Mouse (Mus musculus): Measurements from ENCODE around the gene Cbx3.

Gene Cbx3

GRCm38 (mm10) chr6:51470311-51471178 is at the start of gene Cbx3:
TSS of gene Cbx3 (plus strand) at chr6:51470360.
- no peak for DNase-seq (ENCODE audit: low read depth, low spot score)

GRCm38 (mm10) chr6:51423466-51424122 is 46.6 kb upstream of the Cbx3 start:
- no peak for DNase-seq (ENCODE audit: low read depth, low spot score)

- no peak for DNase-seq (ENCODE audit: low read depth, low spot score)
Measured at GRCm38 (mm10) chr6:51424537-51424936, 45.6 kb upstream of the Cbx3 start.

DNA sequence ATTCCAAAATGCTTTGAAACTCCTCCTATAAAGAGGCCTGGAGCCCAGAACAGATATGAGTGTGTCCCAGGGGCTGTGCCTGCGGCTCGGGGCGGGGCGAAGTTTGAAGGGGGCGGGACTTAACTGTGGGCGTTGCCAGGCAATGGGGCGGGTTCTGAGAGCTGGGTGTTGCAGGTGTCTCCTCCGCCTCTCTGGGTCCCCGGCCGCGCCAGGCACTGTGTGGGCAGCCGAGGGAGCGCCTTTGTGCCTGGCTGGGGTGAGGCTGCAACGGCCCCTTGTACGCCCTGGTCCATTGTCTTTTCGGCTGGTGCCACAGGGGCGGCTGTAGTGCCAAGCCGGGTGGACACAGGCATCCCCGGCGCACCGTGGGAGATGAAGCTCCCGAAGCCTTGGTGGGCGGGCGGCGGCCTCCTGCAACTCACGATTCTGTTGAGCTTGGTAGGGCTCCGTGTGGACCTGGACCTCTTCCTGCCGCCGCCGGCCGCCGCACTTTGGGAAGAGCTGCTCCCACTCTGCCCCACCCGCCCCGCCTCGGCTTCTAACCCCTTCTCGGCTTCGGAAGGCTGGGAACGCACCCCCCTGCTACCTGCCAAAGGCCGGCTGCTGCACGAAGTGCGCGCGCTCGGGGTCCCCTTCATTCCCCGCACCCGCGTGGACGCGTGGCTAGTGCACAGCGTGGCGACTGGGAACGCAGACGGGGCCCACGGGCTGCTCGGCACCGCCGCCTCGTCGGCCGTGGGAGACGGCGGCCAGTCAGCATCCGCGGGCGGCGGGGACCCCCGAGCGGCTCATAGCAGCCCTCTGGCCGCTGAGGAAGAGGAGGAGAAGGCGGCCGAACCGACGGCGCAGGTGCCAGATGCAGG is 37.4 kb upstream of the Cbx3 start, which contains the start of gene Nfe2l3:
Gene Nfe2l3, plus strand, starts transcription at position 136 of the 863 bp plus-strand sequence.
- no peak for DNase-seq (ENCODE audit: low read depth, low spot score)

- no peak for DNase-seq (ENCODE audit: low read depth, low spot score)
Measured at GRCm38 (mm10) chr6:51434270-51434669, 35.9 kb upstream of the Cbx3 start.

- no peak for DNase-seq (ENCODE audit: low read depth, low spot score)
Measured at GRCm38 (mm10) chr6:51437665-51438064, 32.5 kb upstream of the Cbx3 start.

- no peak for DNase-seq (ENCODE audit: low read depth, low spot score)
Measured at GRCm38 (mm10) chr6:51438826-51439330, 31.3 kb upstream of the Cbx3 start.

DNA sequence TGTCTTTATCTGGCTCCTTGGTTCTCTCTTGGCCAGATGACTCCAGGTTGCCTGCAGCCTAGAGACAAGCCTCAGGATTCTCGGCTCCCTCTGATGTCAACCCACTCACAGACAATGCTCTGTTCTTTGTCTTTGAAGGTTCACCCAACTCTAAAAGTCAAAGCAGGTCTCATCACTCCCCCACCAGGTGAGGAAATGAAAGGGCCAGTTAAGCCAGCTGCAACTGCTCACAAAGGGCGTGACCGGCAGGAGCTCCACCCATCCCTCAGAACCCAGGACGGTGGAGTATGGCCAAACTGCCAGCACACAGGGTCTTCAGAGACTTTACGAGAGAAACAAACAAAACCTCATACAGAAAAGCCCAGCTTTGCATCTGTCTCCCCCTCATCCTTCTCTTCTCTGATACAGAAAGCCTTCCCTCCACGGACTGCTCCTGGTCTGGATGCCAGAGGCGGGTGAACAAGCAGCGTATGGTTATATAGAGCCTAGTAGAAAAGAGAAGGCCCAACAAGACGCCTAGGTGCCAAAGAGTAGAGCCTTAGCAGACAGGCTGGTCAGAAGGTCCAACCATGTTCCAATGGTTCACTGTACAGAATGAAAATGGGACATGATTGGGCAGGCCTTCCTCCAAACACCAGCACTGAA is 27.8 kb upstream of the Cbx3 start:
- no peak for DNase-seq (ENCODE audit: low read depth, low spot score)

GRCm38 (mm10) chr6:51452927-51453503 is 17.1 kb upstream of the Cbx3 start:
- DNase-seq (ENCODE audit: low read depth, low spot score): no peak

- DNase-seq (ENCODE audit: low read depth, low spot score): no peak
Measured at GRCm38 (mm10) chr6:51454949-51455348, 15.2 kb upstream of the Cbx3 start.

GRCm38 (mm10) chr6:51456198-51456597 is 14.0 kb upstream of the Cbx3 start:
- no peak for DNase-seq (ENCODE audit: low read depth, low spot score)

DNA sequence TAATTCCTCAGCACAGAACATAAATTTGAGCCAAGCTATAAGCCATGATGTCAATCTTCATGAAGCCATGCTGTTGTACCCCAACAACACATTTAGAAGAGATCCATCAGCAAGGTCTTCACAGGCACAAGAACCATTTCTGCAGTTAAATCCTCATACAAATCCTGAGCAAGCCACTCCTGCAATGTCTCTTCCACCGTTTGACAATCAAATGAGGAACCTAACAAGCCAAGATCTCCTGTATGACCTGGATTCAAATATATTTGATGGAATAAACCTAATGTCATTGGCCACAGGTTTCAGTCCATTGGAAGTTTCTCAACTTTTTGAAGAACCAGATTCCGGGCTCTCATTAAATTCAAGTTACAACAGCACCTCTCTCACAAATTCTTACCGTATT is 12.9 kb upstream of the Cbx3 start:
- no peak for DNase-seq (ENCODE audit: low read depth, low spot score)

DNA sequence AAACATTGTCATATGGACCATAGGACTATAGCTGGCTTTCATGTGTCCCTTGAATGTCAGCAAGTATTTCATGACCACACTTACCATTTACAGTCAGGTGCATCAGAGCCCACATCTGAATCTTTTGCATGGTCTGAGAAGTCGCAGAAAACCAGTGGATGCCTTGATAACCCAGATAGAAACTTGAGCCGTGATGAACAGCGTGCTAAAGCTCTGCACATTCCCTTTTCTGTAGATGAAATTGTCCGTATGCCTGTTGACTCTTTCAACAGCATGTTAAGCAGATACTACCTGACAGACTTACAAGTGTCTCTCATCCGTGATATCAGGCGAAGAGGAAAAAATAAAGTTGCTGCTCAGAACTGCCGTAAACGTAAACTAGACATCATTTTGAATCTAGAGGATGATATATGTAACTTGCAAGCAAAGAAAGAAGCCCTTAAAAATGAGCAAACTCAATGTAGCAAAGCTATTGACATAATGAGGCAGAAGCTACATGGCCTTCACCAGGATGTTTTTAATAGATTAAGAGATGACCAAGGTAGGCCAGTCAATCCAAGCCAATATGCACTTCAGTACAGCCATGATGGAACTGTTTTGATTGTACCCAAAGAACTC is 12.3 kb upstream of the Cbx3 start:
- no peak for DNase-seq (ENCODE audit: low read depth, low spot score)

DNA sequence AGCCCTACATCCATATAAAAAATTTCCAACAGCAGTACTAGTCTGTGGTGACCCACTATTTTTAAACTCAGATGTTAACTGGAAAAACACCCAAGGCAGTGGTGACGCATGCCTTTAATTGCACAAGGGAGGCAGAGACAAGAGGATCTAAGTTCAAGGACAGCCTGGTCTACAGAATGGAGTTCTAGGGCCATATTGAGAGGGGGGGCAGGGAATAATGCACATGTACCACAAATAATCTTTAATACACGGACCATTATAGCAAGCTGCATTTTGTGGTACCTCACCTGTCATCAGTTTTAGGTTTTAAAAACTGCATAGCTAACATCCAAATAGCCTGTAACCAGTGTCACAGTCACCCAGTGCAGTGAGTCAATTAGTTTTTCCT is 11.2 kb upstream of the Cbx3 start:
- DNase-seq (ENCODE audit: low read depth, low spot score): no peak

DNA sequence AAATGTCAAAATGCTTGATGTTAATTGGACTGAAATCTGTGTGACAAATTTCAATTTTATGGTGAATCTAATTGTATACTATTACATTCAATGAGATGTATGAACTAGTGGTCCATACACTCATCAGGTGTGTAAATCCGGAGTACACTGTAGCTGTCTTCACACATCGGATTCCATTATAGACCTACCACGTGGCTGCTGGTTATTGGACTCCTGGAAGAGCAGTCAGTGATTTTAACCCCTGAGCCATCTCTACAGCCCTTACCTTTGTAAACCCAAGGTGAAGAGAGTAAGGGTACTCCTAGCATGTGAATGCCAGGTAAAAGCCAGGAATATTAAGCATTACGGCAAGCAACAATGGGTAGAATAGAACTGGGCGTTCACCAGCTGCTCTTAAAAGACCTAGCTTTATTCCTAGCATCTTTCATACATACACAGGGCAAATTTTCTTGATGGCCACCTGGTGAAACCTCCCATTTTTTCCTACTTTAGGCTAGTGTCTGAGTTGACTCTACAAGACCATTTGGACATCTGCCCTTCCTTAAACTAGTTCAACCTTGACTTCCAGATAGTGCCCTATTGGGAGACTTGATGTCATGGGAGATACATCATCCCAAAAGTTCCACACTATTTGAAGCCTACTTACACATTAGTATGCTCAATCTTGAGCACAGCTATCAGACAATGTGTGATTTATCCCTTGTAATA is 10.7 kb upstream of the Cbx3 start:
- no peak for DNase-seq (ENCODE audit: low read depth, low spot score)

DNA sequence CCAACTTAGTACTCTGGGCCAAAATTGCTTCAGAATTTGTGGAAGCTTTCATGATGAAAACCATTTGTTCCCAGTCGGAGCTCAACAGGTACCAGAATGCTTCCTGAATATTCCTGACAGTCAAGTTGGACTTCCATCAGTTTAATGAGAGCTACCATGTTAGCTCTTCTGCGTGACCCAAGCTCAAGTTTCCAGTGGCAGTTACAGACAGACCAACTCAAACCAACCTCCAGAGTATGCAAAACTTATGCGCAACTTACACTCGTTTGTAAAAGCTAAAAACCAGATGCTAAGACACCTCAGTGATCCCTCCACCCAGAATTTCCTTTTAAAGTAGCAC is 10.2 kb upstream of the Cbx3 start:
- DNase-seq (ENCODE audit: low read depth, low spot score): no peak

DNA sequence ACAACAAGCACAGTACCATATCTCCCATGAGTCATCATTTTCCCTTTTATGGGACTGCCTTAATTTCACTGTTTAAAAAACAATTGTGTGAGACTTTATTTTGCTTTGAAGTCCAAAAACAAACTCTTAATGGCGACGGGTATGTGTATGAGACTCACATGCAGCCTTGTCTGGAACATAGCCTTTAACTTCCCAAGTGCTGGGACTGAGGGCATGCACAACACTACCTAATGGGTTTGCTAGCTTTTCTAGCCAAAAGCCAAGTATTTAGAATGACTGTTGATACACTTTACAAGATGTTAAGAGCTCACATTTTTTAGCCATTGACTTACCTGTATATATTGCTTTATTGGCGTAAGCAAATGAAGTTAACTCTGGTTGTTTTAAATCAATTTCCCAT is 9.8 kb upstream of the Cbx3 start:
- no peak for DNase-seq (ENCODE audit: low read depth, low spot score)

- DNase-seq (ENCODE audit: low read depth, low spot score): no peak
Measured at GRCm38 (mm10) chr6:51467649-51468048, 2.5 kb upstream of the Cbx3 start.

DNA sequence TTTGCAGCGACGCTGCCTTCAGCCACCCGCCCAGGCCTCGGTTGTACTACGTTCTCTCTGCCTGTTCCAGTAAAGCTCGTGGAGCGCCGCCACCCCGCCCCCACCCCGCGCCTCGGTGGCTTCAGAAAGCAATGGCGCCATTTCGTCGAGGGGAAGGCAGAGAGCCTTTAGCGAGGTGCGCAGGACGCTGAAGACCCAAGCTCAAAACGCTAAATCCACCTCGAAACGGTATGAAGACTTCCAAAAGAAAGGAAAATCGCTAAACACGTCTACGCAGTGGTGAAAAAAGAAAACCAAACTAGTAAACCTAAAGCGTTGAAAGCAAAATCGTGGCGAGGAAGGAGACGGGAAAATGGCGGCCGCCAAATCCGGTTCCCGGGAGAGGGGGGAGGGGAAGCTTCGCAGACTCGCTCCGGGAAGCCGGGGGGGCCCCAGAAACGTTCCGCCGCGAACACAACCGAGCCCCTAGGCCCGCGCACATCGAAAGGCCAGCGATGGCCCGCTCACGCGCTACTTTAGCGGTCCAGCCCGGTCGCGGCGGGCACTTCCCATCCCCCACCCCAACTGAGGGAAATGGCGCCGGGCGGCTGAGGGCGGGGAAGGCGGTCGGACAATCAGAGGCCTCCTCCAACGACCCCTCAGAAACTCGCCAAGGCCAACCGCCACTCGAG is 1.1 kb upstream of the Cbx3 start:
- DNase-seq (ENCODE audit: low read depth, low spot score): peak; percentile 75
